Mouse (Mus musculus) inflammation-experienced regulatory T-cells, adult 6 months (primary cell): ENCODE measurements at regions not wholly inside any gene's neighbourhood (a gene's known extent, or its start where the extent isn't known, plus 50 kb on each side); places are given as distances from the start of the nearest gene placed in this dataset.

Source experiments
- ATAC-seq: one replicate; pipeline ENCODE4 v1.8.0; 2017

DNA sequence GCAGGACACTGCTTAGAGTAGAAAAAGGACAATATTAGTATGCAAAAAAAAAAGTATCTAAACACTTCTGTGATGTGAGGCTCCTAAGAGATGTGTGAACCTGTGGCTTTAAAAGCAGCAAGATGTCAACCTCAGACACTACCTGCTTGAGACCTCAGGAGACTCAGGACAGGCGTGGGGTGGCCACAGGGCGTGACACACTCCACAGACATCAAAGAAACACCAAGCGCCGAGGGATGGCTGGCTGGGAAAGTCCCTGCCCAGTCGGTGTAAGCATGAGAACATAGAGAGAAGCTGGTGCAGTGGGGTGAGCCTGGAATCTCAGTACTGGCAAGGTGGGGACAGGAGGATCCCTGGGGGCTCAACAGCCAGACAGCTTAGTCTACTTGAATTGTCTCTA, 72.0 kb upstream of the Sulf2 start:
- ATAC-seq = no peak

DNA sequence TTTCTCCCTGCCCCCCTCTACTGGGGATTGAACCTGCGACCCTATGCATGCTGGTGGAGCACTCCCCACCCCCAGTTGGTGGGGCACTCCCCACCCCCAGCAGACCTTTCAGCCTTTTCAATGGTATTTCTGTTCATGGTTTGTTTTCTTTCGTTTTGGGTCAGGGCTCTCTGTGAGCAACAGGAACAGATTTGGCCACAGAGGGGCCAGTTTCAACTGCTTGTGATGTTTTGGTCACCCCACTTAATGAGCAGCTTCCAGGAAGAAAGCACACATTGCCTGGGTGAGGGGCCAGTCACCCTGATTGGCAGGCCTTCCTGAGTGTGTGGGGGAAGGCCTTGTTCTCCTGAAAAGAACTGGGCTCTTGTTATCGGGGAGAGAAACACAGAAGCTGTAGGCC, 71.5 kb upstream of the Sulf2 start:
- no peak for ATAC-seq

DNA sequence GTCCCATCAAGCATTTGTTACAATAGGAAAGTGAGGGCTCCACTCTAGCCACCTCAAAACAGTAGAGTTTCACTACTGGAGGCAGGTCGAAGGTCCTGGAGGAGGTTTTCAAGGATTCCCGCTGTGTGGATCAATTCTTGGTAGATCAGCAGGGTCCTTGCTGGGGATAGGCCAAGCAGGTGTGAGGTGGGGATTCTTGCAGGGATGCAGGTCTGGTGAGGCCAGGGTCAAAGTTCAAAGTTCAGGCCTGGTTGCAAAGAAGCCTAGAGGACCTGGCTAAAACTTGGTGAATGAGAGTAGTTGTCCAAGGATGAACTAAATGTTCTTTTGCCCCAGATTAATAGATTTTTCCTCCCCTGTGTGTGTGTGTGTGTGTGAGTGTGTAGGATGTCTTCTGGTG, 70.9 kb upstream of the Sulf2 start:
- ATAC-seq = no peak

DNA sequence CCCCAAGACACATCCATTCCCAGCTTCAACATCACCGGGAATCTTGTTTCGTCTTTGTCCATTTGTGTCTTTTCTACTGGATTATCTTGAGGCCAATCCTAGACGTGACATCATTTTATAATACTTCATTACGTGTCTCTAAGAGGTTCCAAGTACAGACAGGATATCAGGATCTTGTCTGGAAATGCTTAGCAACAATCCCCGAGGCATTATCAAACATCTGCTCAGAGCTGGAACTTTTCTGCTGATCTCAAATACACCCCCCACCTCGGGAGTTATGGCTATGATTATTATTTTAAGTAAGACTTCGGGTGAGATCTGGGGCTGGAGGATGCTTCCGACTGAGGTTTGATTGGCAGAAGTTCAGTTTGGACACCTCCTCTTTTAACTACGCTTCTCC, 69.9 kb upstream of the Sulf2 start:
- ATAC-seq = no peak

DNA sequence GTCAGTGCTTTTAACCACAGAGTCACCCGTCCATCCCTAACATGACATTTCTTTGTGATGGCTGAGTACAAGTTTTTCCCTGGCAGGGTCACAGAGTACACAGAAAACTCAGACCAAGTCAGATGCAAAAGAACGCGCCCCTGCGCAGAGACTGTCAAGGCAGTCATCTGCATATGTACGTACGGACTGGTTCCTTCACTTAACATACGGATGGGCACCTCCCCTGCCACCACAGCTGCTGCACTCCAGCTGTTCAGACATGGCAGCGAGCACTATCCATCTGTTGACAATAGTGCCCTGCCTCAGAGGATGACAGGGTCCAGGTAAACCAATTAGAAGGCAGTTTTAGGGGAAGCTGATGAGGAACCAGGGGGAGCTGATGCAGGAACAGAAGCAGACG, 63.3 kb upstream of the Sulf2 start:
- no peak for ATAC-seq

DNA sequence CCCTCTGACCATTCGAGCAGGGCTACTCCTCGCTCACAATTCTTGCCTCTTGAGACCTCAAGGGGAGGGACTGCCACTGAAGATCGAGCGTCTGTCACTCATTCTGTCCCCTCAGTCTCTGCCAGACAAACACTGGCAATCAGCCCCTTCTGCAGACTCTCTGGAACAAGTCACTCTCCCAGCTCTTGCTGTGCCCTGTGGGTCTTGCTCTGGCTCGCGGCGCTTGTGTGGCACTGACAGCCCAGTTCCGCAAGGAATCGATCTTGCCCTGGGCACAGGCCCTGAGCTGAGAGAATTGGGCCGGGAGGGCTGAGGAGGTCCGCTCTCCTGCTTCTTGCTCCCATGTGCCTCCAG, 61.0 kb upstream of the Sulf2 start:
- ATAC-seq = no peak

DNA sequence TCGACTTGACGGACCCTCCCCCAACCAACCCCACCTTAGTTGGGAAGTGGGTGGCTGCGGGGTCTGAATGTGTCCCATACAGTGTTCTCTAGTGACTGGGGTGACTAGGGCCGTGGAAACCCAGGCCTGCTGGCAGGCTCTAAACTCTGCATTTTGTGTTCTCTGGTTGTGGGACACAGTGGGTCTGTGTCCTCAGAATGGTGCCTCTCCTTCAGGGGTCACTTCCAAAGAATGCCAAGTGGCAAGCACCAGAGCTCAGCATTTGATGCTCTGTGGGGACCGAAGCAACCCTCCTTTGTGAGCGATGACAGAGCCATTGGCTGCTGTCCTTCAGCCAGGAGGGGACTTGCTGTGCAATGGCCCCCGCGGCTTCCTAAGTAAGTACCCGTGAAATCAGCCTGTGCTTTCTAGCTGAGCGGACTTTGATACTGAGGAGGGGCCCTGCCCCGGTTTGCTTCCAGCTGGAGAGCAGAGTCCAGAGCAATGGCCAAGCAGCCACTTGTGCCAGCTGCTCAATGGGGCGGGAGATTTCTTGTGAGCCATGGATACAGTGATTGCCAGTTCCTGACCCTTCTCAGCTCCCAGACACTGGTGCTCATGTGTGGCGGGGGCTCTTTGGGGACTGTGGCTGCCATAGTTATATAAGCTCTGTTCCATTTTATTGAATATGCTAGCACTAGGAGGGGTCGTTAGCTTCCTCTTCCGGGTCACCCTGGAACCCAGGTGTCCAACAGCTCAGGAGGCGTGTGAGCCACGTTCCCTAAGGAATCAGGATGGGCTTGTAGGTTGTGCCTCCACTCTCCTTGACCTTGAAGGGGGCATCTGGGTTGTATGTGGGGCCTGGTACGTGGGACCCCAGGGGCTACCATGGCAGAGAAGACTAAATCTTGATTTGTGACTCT, 60.4 kb upstream of the Sulf2 start:
- ATAC-seq = no peak

DNA sequence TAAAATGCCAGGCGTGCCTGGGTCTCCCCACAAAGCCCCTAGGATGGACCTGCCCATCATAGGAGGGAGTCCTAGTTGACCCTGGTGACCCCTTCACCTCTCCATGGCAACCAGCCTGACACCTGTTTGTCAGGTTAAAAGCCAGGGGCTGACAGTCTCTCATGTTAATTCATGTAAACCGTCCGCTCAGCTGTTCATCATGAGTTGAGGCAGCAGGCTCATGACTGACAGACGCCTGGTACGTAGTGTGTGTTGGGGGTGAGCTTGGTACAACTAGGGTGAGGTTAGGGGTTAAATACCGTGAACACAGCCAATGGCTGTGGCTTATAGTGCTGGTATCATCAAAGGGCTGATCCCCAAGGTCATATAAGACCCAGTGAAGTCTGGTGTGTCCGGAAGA, 59.7 kb upstream of the Sulf2 start:
- ATAC-seq = no peak

DNA sequence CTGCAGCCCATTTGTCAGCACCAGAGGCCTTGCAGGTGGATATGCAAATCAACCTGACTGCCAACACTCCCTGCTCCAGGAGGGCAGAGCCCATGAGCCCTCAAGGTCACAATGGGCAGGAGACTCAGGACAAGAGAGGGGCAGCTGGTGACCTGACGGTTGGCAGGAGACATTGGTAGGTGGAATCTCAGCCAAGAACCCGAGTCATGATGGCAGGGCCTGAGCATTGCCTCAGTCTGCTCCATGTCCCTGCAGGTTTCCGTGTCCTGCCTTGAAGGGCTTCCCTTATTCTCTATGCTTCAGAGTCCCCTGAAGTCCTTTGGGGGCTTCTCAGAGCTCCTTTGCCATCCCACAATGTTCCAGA, 51.7 kb upstream of the Sulf2 start:
- ATAC-seq = no peak

DNA sequence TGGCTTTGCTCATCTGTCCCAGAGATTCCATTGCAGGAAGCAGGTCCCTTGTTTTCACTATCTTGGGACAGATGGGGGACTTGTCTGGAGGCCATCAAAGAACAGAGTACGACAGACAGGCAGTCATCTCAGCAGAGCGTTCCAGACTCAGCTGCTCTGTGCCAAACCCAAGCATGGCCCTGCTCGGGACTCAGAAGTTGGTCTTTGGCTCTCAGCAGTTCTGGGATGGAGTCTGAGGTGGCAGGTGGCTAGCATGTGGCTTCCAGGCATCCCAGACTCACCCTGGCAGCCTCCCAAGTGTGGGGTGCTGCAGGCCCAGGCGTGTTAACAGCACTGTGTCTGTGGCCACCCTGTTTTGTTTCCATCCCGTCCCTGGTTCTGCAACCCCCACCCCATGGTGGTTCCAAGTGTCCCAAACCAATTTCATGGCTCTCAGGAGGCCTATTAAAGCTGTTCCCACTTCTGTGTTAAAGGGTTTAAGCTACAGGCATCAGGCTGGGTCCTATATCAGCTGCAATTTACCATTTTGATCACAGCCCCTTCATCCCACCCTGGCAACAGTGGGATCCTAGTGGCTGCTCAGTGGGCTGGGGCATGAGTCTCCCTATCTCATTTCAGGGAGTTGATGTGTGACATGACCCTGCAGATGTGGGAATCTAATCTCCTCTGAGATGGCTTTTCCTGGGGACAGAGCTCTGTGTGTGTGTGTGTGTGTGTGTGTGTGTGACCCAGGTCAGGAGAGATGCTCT, 51.1 kb upstream of the Sulf2 start:
- no peak for ATAC-seq
